Mouse (Mus musculus) MEL (cell line): ENCODE results near the gene Ryk. TPM values are rescaled to one million over a fixed set of nuclear protein-coding genes. Genes with fewer than 3 reads are reported as not detected.
A peak's percentile ranks its signal among the peaks of the same experiment; 100 is the strongest.

Experiments
- DNase-seq: peaks from one replicate; pipeline ENCODE4 v3.0.0; 2011; ENCODE audit warnings: low read depth, low spot score
- H3K27ac ChIP-seq: 2 replicates; pipeline ENCODE4 v1.5.1; 2012; ENCODE audit warnings: low read depth, mild to moderate bottlenecking, control low read depth, low read length, moderate library complexity; ENCODE audit not compliant: control insufficient read depth
- H3K27me3 ChIP-seq, 2 experiments: fragments of 150-350 bp in 1 of 2; sonication (generic) in 1 of 2; 2 replicates each; pipeline ENCODE4 v1.6.1; 2012; ENCODE audit warnings: low read length in 2 of 2, mild to moderate bottlenecking in 2 of 2, improper control_type of control experiment in 1 of 2, moderate library complexity in 1 of 2; ENCODE audit not compliant: insufficient read depth in 2 of 2, control insufficient read depth in 1 of 2
- H3K36me3 ChIP-seq, 2 experiments: 2 replicates each; pipeline ENCODE4 v1.6.1; 2012 to 2014; ENCODE audit warnings: low read length in 2 of 2, improper control_type of control experiment in 1 of 2, inconsistent platforms in 1 of 2, mild to moderate bottlenecking in 1 of 2; ENCODE audit not compliant: insufficient read depth in 2 of 2, control insufficient read depth in 1 of 2
- H3K4me1 ChIP-seq, 2 experiments: fragments of 150-350 bp in 1 of 2; sonication (generic) in 1 of 2; 2 replicates each; pipeline ENCODE4 v1.6.1; 2012; ENCODE audit warnings: low read length in 2 of 2, improper control_type of control experiment in 1 of 2, mild to moderate bottlenecking in 1 of 2; ENCODE audit not compliant: insufficient read depth in 2 of 2, control insufficient read depth in 1 of 2
- H3K4me3 ChIP-seq, 2 experiments: fragments of 150-350 bp in 1 of 2; sonication (generic) in 1 of 2; 2 replicates each; pipeline ENCODE4 v1.5.1; 2012; ENCODE audit warnings: low read depth in 2 of 2, low read length in 2 of 2, mild to moderate bottlenecking in 2 of 2, moderate library complexity in 2 of 2, control low read depth in 1 of 2, improper control_type of control experiment in 1 of 2; ENCODE audit not compliant: control insufficient read depth in 1 of 2, insufficient read depth in 1 of 2
- H3K79me2 ChIP-seq: 2 replicates; pipeline ENCODE4 v1.6.1; 2012; ENCODE audit warnings: mild to moderate bottlenecking, low read length, moderate library complexity; ENCODE audit not compliant: control insufficient read depth, poor library complexity, insufficient read depth
- H3K9ac ChIP-seq: 2 replicates; pipeline ENCODE4 v1.6.1; 2012; ENCODE audit warnings: low read depth, mild to moderate bottlenecking, control low read depth, low read length, moderate library complexity; ENCODE audit not compliant: control insufficient read depth, poor library complexity, severe bottlenecking
- H3K9me3 ChIP-seq: fragments of 150-350 bp; sonication (generic); replicated peaks from 2 replicates; pipeline ENCODE4 v1.6.1; 2012; ENCODE audit warnings: mild to moderate bottlenecking, low read length, improper control_type of control experiment, moderate library complexity; ENCODE audit not compliant: insufficient read depth
- BHLHE40 ChIP-seq: IDR thresholded peaks from 2 replicates; pipeline ENCODE4 v1.6.1; 2012; ENCODE audit warnings: low read depth, mild to moderate bottlenecking, inconsistent platforms, low read length, improper control_type of control experiment, borderline replicate concordance
- CTCF ChIP-seq, 3 experiments: IDR thresholded peaks in 2 of 3; conservative IDR thresholded peaks in 1 of 3; 2 replicates each; pipeline ENCODE4 v1.5.1; 2011 to 2012; ENCODE audit warnings: low read length in 3 of 3, low read depth in 2 of 3, mild to moderate bottlenecking in 2 of 3, improper control_type of control experiment in 1 of 3, inconsistent platforms in 1 of 3, mixed read lengths in 1 of 3, moderate library complexity in 1 of 3; ENCODE audit not compliant: control insufficient read depth in 1 of 3, insufficient read depth in 1 of 3, poor library complexity in 1 of 3, severe bottlenecking in 1 of 3
- E2F4 ChIP-seq: IDR thresholded peaks from 2 replicates; pipeline ENCODE4 v1.6.1; 2011; ENCODE audit warnings: low read depth, low read length, improper control_type of control experiment, borderline replicate concordance
- EP300 ChIP-seq, 2 experiments: IDR thresholded peaks; 2 replicates each; pipeline ENCODE4 v1.6.1; 2011; ENCODE audit warnings: improper control_type of control experiment in 2 of 2, low read length in 2 of 2, low read depth in 1 of 2, mild to moderate bottlenecking in 1 of 2
- ETS1 ChIP-seq: IDR thresholded peaks from 2 replicates; pipeline ENCODE4 v1.6.1; 2012; ENCODE audit warnings: low read depth, mild to moderate bottlenecking, inconsistent platforms, low read length, improper control_type of control experiment, moderate library complexity
- GATA1 ChIP-seq: IDR thresholded peaks from 2 replicates; pipeline ENCODE4 v1.6.1; 2011; ENCODE audit warnings: low read depth, low read length, improper control_type of control experiment
- JUND ChIP-seq: IDR thresholded peaks from 2 replicates; pipeline ENCODE4 v1.6.1; 2011; ENCODE audit warnings: low read depth, mild to moderate bottlenecking, improper control_type of control experiment, low read length
- MAX ChIP-seq: IDR thresholded peaks from 2 replicates; pipeline ENCODE4 v1.6.1; 2011; ENCODE audit warnings: low read length, improper control_type of control experiment
- MAZ ChIP-seq: IDR thresholded peaks from 2 replicates; pipeline ENCODE4 v1.6.1; 2012; ENCODE audit warnings: low read depth, mild to moderate bottlenecking, inconsistent platforms, low read length, improper control_type of control experiment
- MXI1 ChIP-seq: IDR thresholded peaks from 2 replicates; pipeline ENCODE4 v1.6.1; 2011; ENCODE audit warnings: mild to moderate bottlenecking, low read depth, low read length, improper control_type of control experiment
- POLR2A ChIP-seq, 2 experiments: IDR thresholded peaks; 2 replicates each; pipeline ENCODE4 v1.6.1; 2011 to 2012; ENCODE audit warnings: low read length in 2 of 2, mild to moderate bottlenecking in 2 of 2, control low read depth in 1 of 2, improper control_type of control experiment in 1 of 2, low read depth in 1 of 2, moderate library complexity in 1 of 2; ENCODE audit not compliant: control insufficient read depth in 1 of 2, insufficient read depth in 1 of 2, poor library complexity in 1 of 2
- RAD21 ChIP-seq: IDR thresholded peaks from 2 replicates; pipeline ENCODE4 v1.6.1; 2011; ENCODE audit warnings: mild to moderate bottlenecking, low read depth, low read length, improper control_type of control experiment
- RCOR1 ChIP-seq: IDR thresholded peaks from 2 replicates; pipeline ENCODE4 v1.6.1; 2012; ENCODE audit warnings: low read depth, mild to moderate bottlenecking, inconsistent platforms, low read length, improper control_type of control experiment
- SIN3A ChIP-seq: IDR thresholded peaks from 2 replicates; pipeline ENCODE4 v1.6.1; 2012; ENCODE audit warnings: low read length, improper control_type of control experiment, inconsistent platforms
- SMC3 ChIP-seq: IDR thresholded peaks from 2 replicates; pipeline ENCODE4 v1.6.1; 2011; ENCODE audit warnings: low read depth, low read length, improper control_type of control experiment
- TAL1 ChIP-seq: IDR thresholded peaks from 2 replicates; pipeline ENCODE4 v1.6.1; 2012; ENCODE audit warnings: mild to moderate bottlenecking, inconsistent platforms, low read length, moderate library complexity, mixed read lengths
- TBP ChIP-seq: IDR thresholded peaks from 2 replicates; pipeline ENCODE4 v1.8.0; 2011; ENCODE audit warnings: low read depth, low read length, improper control_type of control experiment
- TCF12 ChIP-seq: IDR thresholded peaks from 2 replicates; pipeline ENCODE4 v1.6.1; 2014; ENCODE audit warnings: low read depth, mild to moderate bottlenecking, inconsistent platforms, low read length, improper control_type of control experiment, moderate library complexity
- USF1 ChIP-seq: IDR thresholded peaks from 2 replicates; pipeline ENCODE4 v1.6.1; 2014; ENCODE audit warnings: low read depth, mild to moderate bottlenecking, inconsistent platforms, low read length, improper control_type of control experiment, moderate library complexity
- USF2 ChIP-seq, 2 experiments: IDR thresholded peaks; 2 replicates each; pipeline ENCODE4 v1.6.1; 2011 to 2012; ENCODE audit warnings: improper control_type of control experiment in 2 of 2, low read length in 2 of 2, borderline replicate concordance in 1 of 2, inconsistent platforms in 1 of 2, low read depth in 1 of 2, mild to moderate bottlenecking in 1 of 2; ENCODE audit not compliant: insufficient read depth in 1 of 2
- ZC3H11A ChIP-seq: IDR thresholded peaks from 2 replicates; pipeline ENCODE4 v1.6.1; 2012; ENCODE audit warnings: low read depth, mild to moderate bottlenecking, inconsistent platforms, low read length, improper control_type of control experiment
- polyA plus RNA-seq, 2 experiments: library from polyadenylated mRNA; stranded (reverse) in 1 of 2; unstranded in 1 of 2; fragments of >175 nt in 1 of 2; fragments of >200 nt in 1 of 2; gene quantifications; 2 replicates each; pipeline versions ENCODE4 v1.2.1 to v1.2.4; 2012; ENCODE audit warnings: low replicate concordance in 2 of 2, low read depth in 1 of 2; ENCODE audit not compliant: insufficient read length in 2 of 2, insufficient read depth in 1 of 2, missing spikeins in 1 of 2
- total RNA-seq: library from RNA; depleted of rRNA; stranded (reverse); fragments of 300-350 nt; gene quantifications from 2 replicates; pipeline ENCODE4 v1.2.3, GENCODE M21; 2012

The Ryk gene
- total and polyA plus RNA-seq, 3 experiments: 46.0 to 47.3 (median 46.4) TPM

GRCm38 (mm10) chr9:102861789-102862188, 27.1 kb downstream of the Ryk start:
- DNase-seq: no peak
- Histone ChIP-seq H3K4me3 (no peak overlapping the region), H3K4me1 (peaks cover 15 to 47% of the 10 kb centered on the region in 2 experiments), H3K9ac (no peak overlapping the region), H3K9me3 (no peaks in the 10 kb centered on the region), H3K36me3 (peaks cover 2 to 56% of the 10 kb centered on the region in 2 experiments; a peak in 3 of 4 replicates), H3K27me3 (no peaks in the 10 kb centered on the region), H3K79me2 (peaks cover 15% of the 10 kb centered on the region), H3K27ac (peak overlapping the region; percentile 82; the same call in 1 of the 2 replicates)
- TF ChIP-seq E2F4: no peak
- no peak for TF ChIP-seq USF2 (IDR thresholded peaks at IDR 0.05; ENCODE audit: borderline replicate concordance in 1 of 2, insufficient read depth in 1 of 2, low read depth in 1 of 2, low read length in 2 of 2)
- no peak for TF ChIP-seq BHLHE40

GRCm38 (mm10) chr9:102862260-102862659, 27.5 kb downstream of the Ryk start:
- no peak overlapping the region for H3K9ac ChIP-seq
- H3K4me1 ChIP-seq: peaks cover 13 to 47% of the 10 kb centered on the region in 2 experiments

GRCm38 (mm10) chr9:102863876-102864545, 29.3 kb downstream of the Ryk start:
- H3K36me3 ChIP-seq: peaks cover 11 to 44% of the 10 kb centered on the region in 2 experiments; a peak in 3 of 4 replicates

More at GRCm38 (mm10) chr9:102862260-102862659, 27.5 kb downstream of the Ryk start:
- peak; percentile 74 for TF ChIP-seq EP300 (IDR thresholded peaks at IDR 0.05; ENCODE audit: low read depth in 1 of 2, low read length in 2 of 2)
- peak; percentile 65 for TF ChIP-seq GATA1
- peak; percentile 77 for TF ChIP-seq MAZ
- peak; percentile 57 for TF ChIP-seq TAL1
- TF ChIP-seq USF1: no peak
- no peak for TF ChIP-seq SMC3
- TF ChIP-seq MAX: peak; percentile 30; the same call in 1 of the 2 replicates
- TF ChIP-seq TCF12: peak; percentile 76
- no peak for TF ChIP-seq RAD21
- peak; percentile 79 for TF ChIP-seq SIN3A
- TF ChIP-seq MXI1: peak; percentile 75
- TF ChIP-seq ETS1: peak; percentile 68
- TF ChIP-seq RCOR1: peak; percentile 84
- peaks cover 15% of the 10 kb centered on the region for H3K79me2 ChIP-seq
- no peaks in the 10 kb centered on the region for H3K27me3 ChIP-seq
- peaks cover 2 to 56% of the 10 kb centered on the region in 2 experiments; a peak in 2 of 4 replicates for H3K36me3 ChIP-seq
- H3K27ac ChIP-seq: peak overlapping the region; percentile 33; the same call in 1 of the 2 replicates
- no peaks in the 10 kb centered on the region for H3K9me3 ChIP-seq
- no peak overlapping the region for H3K4me3 ChIP-seq
- DNase-seq: peak; percentile 71

More at GRCm38 (mm10) chr9:102863876-102864545, 29.3 kb downstream of the Ryk start:
- TF ChIP-seq ZC3H11A (no peak), TBP (no peak), POLR2A (IDR thresholded peaks at IDR 0.05; ENCODE audit: control insufficient read depth in 1 of 2, insufficient read depth in 1 of 2, low read depth in 1 of 2, low read length in 2 of 2, poor library complexity in 1 of 2) (no peak), USF2 (IDR thresholded peaks at IDR 0.05; ENCODE audit: borderline replicate concordance in 1 of 2, insufficient read depth in 1 of 2, low read depth in 1 of 2, low read length in 2 of 2) (no peak), CTCF (IDR thresholded peaks at IDR 0.05 in 2 of 3, conservative IDR thresholded peaks at IDR 0.05 in 1 of 3; ENCODE audit: control insufficient read depth in 1 of 3, insufficient read depth in 1 of 3, low read depth in 2 of 3, low read length in 3 of 3, poor library complexity in 1 of 3, severe bottlenecking in 1 of 3) (no peak), JUND (no peak), EP300 (IDR thresholded peaks at IDR 0.05; ENCODE audit: low read depth in 1 of 2, low read length in 2 of 2) (peak in 1 of 2 experiments; percentile 9; a peak in 1 of 4 replicates)
- TF ChIP-seq, all 39 proteins: peak for 1
- Histone ChIP-seq H3K27ac (0 out of 2 replicates have a peak overlapping the region, but pooled peaks have one; percentile 6), H3K4me1 (peaks cover 9 to 42% of the 10 kb centered on the region in 2 experiments), H3K9ac (no peak overlapping the region), H3K9me3 (no peaks in the 10 kb centered on the region), H3K27me3 (no peaks in the 10 kb centered on the region), H3K79me2 (peaks cover 5% of the 10 kb centered on the region; the same call in 1 of the 2 replicates), H3K4me3 (no peak overlapping the region)
- peak; percentile 35 for DNase-seq
